Mouse (Mus musculus): ENCODE results near the gene Rbak. TPM values are rescaled to one million over a fixed set of nuclear protein-coding genes. Genes with fewer than 3 reads are reported as not detected.

Rbak gene
- 13.3 TPM for polyA plus RNA-seq (2014; fragmentation: Illumina TruSeq; extraction: RNeasy Lipid Tissue Mini Kit (QIAGEN cat#74804); ENCODE audit: low read depth, low replicate concordance)

GRCm38 (mm10) chr5:143180255-143181076 is at the start of gene Rbak, which contains the start of gene Spdye4b:
TSS of gene Rbak (minus strand) at chr5:143180775.
TSS of gene Spdye4b (plus strand) at chr5:143181017.

GRCm38 (mm10) chr5:143226790-143227189 is 46.2 kb upstream of the Rbak start, which contains the start of gene Spdye4a:
TSS of gene Spdye4a (minus strand) at chr5:143226890.

GRCm38 (mm10) chr5:143147481-143147880 is 33.1 kb downstream of the Rbak start, which contains the start of gene Olfr718-ps1:
TSS of gene Olfr718-ps1 (minus strand) at chr5:143147581.

Other genes starting within 250 kb of the Rbak start
- gene Fscn1, start 220.4 kb downstream of the Rbak start, polyA plus RNA-seq (2014; fragmentation: Illumina TruSeq; extraction: RNeasy Lipid Tissue Mini Kit (QIAGEN cat#74804); ENCODE audit: low read depth, low replicate concordance), result 0.32 TPM
- gene Rnf216, start 67.8 kb downstream of the Rbak start, polyA plus RNA-seq (2014; fragmentation: Illumina TruSeq; extraction: RNeasy Lipid Tissue Mini Kit (QIAGEN cat#74804); ENCODE audit: low read depth, low replicate concordance), result 31.6 TPM
- gene Olfr718-ps1, start 33.2 kb downstream of the Rbak start, polyA plus RNA-seq (2014; fragmentation: Illumina TruSeq; extraction: RNeasy Lipid Tissue Mini Kit (QIAGEN cat#74804); ENCODE audit: low read depth, low replicate concordance), result not detected
- not detected for gene Spdye4b, start 242 bp upstream of the Rbak start, polyA plus RNA-seq (2014; fragmentation: Illumina TruSeq; extraction: RNeasy Lipid Tissue Mini Kit (QIAGEN cat#74804); ENCODE audit: low read depth, low replicate concordance)
- not detected for gene Spdye4a, start 46.1 kb upstream of the Rbak start, polyA plus RNA-seq (2014; fragmentation: Illumina TruSeq; extraction: RNeasy Lipid Tissue Mini Kit (QIAGEN cat#74804); ENCODE audit: low read depth, low replicate concordance)
- gene Zfp12, start 54.4 kb upstream of the Rbak start, polyA plus RNA-seq (2014; fragmentation: Illumina TruSeq; extraction: RNeasy Lipid Tissue Mini Kit (QIAGEN cat#74804); ENCODE audit: low read depth, low replicate concordance), result 8.5 TPM
- gene Zfp316, start 89.2 kb upstream of the Rbak start, polyA plus RNA-seq (2014; fragmentation: Illumina TruSeq; extraction: RNeasy Lipid Tissue Mini Kit (QIAGEN cat#74804); ENCODE audit: low read depth, low replicate concordance), result 0.79 TPM
- not detected for gene Zfp853, start 112.8 kb upstream of the Rbak start, polyA plus RNA-seq (2014; fragmentation: Illumina TruSeq; extraction: RNeasy Lipid Tissue Mini Kit (QIAGEN cat#74804); ENCODE audit: low read depth, low replicate concordance)
- gene E130309D02Rik, start 134.6 kb upstream of the Rbak start, polyA plus RNA-seq (2014; fragmentation: Illumina TruSeq; extraction: RNeasy Lipid Tissue Mini Kit (QIAGEN cat#74804); ENCODE audit: low read depth, low replicate concordance), result 1.2 TPM
- 6.9 TPM for gene Zdhhc4, start 148.5 kb upstream of the Rbak start, polyA plus RNA-seq (2014; fragmentation: Illumina TruSeq; extraction: RNeasy Lipid Tissue Mini Kit (QIAGEN cat#74804); ENCODE audit: low read depth, low replicate concordance)
- not detected for gene Grid2ip, start 176.6 kb upstream of the Rbak start, polyA plus RNA-seq (2014; fragmentation: Illumina TruSeq; extraction: RNeasy Lipid Tissue Mini Kit (QIAGEN cat#74804); ENCODE audit: low read depth, low replicate concordance)
- 158 TPM for gene Kdelr2, start 223.1 kb upstream of the Rbak start, polyA plus RNA-seq (2014; fragmentation: Illumina TruSeq; extraction: RNeasy Lipid Tissue Mini Kit (QIAGEN cat#74804); ENCODE audit: low read depth, low replicate concordance)